Mouse (Mus musculus) limb, embryonic 11.5 days (tissue): ENCODE results near the gene Smad6. TPM values are rescaled to one million over a fixed set of nuclear protein-coding genes. Genes with fewer than 3 reads are reported as not detected.

ENCODE experiments used
- ATAC-seq: fragments of 200-750 bp; cut with Nextera tagmentation; 2 replicates; pipeline ENCODE4 v1.8.0; 2017; ENCODE audit warnings: low read depth; ENCODE audit not compliant: insufficient number of reproducible peaks, low FRiP score, low TSS enrichment
- DNase-seq: peaks from one replicate; pipeline ENCODE4 v3.0.0-alpha.2; 2015; ENCODE audit warnings: low spot score
- H3K27ac ChIP-seq: fragments of 300-500 bp; sonication (generic); replicated peaks from 2 replicates; pipeline ENCODE4 v1.5.1; 2014; ENCODE audit warnings: low read depth, mild to moderate bottlenecking, low read length
- H3K27me3 ChIP-seq: fragments of 300-500 bp; sonication (generic); 2 replicates; pipeline ENCODE4 v1.6.1; 2014; ENCODE audit warnings: mild to moderate bottlenecking, low read length, mixed read lengths; ENCODE audit not compliant: control insufficient read depth, insufficient read depth
- H3K36me3 ChIP-seq: fragments of 300-500 bp; sonication (generic); 2 replicates; pipeline ENCODE4 v1.6.1; 2014; ENCODE audit warnings: mild to moderate bottlenecking, low read length, moderate library complexity, mixed read lengths; ENCODE audit not compliant: control insufficient read depth, insufficient read depth
- H3K4me1 ChIP-seq: fragments of 300-500 bp; sonication (generic); 2 replicates; pipeline ENCODE4 v1.6.1; 2014; ENCODE audit warnings: low read length, mixed read lengths; ENCODE audit not compliant: control insufficient read depth, insufficient read depth
- H3K4me2 ChIP-seq: fragments of 300-500 bp; sonication (generic); 2 replicates; pipeline ENCODE4 v1.6.1; 2014; ENCODE audit warnings: low read depth, mild to moderate bottlenecking, moderate library complexity; ENCODE audit not compliant: severe bottlenecking
- H3K4me3 ChIP-seq: fragments of 300-500 bp; sonication (generic); 2 replicates; pipeline ENCODE4 v1.5.1; 2014; ENCODE audit warnings: low read depth, low read length
- H3K9ac ChIP-seq: fragments of 300-500 bp; sonication (generic); 2 replicates; pipeline ENCODE4 v1.6.1; 2014; ENCODE audit warnings: mild to moderate bottlenecking, low read length
- H3K9me3 ChIP-seq: fragments of 300-500 bp; sonication (generic); 2 replicates; pipeline ENCODE4 v1.6.1; 2016; ENCODE audit warnings: low read length; ENCODE audit not compliant: control insufficient read depth
- WGBS: fragments of 180-500 bp; shearing (Covaris S2); extraction: QIAGEN DNeasy Blood & Tissue Kit; methylation state at CpG from one replicate; pipeline ENCODE4 v1.1.7; 2014; 5-methylcytosine and 5-hydroxymethylcytosine counted together
- polyA plus RNA-seq: library from polyadenylated mRNA; unstranded; fragments of >200 nt; fragmentation: Nextera tagmentation; extraction: Ambion mirVana; gene quantifications from 2 replicates; pipeline ENCODE4 v1.2.1, GENCODE M21; 2014

Smad6 gene
- polyA plus RNA-seq, result 10.1 and 12.3 TPM in 2 replicates

- Histone ChIP-seq H3K4me1 (peaks cover 32% of the 10 kb centered on the region), H3K4me3 (peak within 1 kb of the TSS; percentile 88), H3K4me2 (peak within 1 kb of the TSS; percentile 94), H3K36me3 (no peaks in the 10 kb centered on the region), H3K27ac (peak within 1 kb of the TSS; percentile 98), H3K27me3 (no peaks in the 10 kb centered on the region), H3K9ac (peak within 1 kb of the TSS; percentile 99), H3K9me3 (no peaks in the 10 kb centered on the region)
- DNase-seq, result peak; percentile 97
- ATAC-seq, result peak; percentile 61
- 1% methylated on average over 54 of the region's 60 CpGs for WGBS
Measured at GRCm38 (mm10) chr9:64021853-64022561, at the start of gene Smad6. Gene Smad6, minus strand, starts transcription at chr9:64022059.

GRCm38 (mm10) chr9:64070674-64071073 lies 48.8 kb upstream of the Smad6 start:
- no peak overlapping the region for H3K27ac ChIP-seq
- H3K9ac ChIP-seq, result no peak overlapping the region
- no peak overlapping the region for H3K4me3 ChIP-seq
- peaks cover 23% of the 10 kb centered on the region for H3K4me1 ChIP-seq
- 88% methylated on average over 5 of the region's 5 CpGs for WGBS
- no peak for DNase-seq
- ATAC-seq, result no peak
- no peaks in the 10 kb centered on the region for H3K27me3 ChIP-seq
- no peak overlapping the region for H3K4me2 ChIP-seq
- no peaks in the 10 kb centered on the region for H3K36me3 ChIP-seq
- H3K9me3 ChIP-seq, result no peaks in the 10 kb centered on the region

GRCm38 (mm10) chr9:64069131-64069530 lies 47.3 kb upstream of the Smad6 start:
- 87% methylated on average over 5 of the region's 5 CpGs for WGBS
- H3K9ac ChIP-seq, result no peak overlapping the region
- no peak for DNase-seq
- H3K4me2 ChIP-seq, result no peak overlapping the region
- no peak overlapping the region for H3K27ac ChIP-seq
- H3K4me3 ChIP-seq, result no peak overlapping the region
- ATAC-seq, result no peak
- no peaks in the 10 kb centered on the region for H3K9me3 ChIP-seq
- no peaks in the 10 kb centered on the region for H3K27me3 ChIP-seq
- H3K4me1 ChIP-seq, result peaks cover 12% of the 10 kb centered on the region
- H3K36me3 ChIP-seq, result no peaks in the 10 kb centered on the region

- Histone ChIP-seq H3K9me3 (no peaks in the 10 kb centered on the region), H3K4me1 (peaks cover 12% of the 10 kb centered on the region), H3K4me3 (no peak overlapping the region), H3K36me3 (no peaks in the 10 kb centered on the region), H3K9ac (no peak overlapping the region), H3K27ac (no peak overlapping the region), H3K4me2 (no peak overlapping the region), H3K27me3 (no peaks in the 10 kb centered on the region)
- ATAC-seq (no peak), DNase-seq (no peak)
- WGBS, result 80% methylated on average over 1 of the region's 1 CpGs
Measured at GRCm38 (mm10) chr9:64068571-64068970, 46.7 kb upstream of the Smad6 start.

GRCm38 (mm10) chr9:64067787-64068186 lies 45.9 kb upstream of the Smad6 start:
- no peak overlapping the region for H3K4me3 ChIP-seq
- peaks cover 12% of the 10 kb centered on the region for H3K4me1 ChIP-seq
- no peaks in the 10 kb centered on the region for H3K9me3 ChIP-seq
- ATAC-seq, result no peak
- no peak for DNase-seq
- no peak overlapping the region for H3K9ac ChIP-seq
- WGBS, result 86% methylated on average over 5 of the region's 5 CpGs
- no peaks in the 10 kb centered on the region for H3K36me3 ChIP-seq
- H3K27ac ChIP-seq, result no peak overlapping the region
- H3K27me3 ChIP-seq, result no peaks in the 10 kb centered on the region
- H3K4me2 ChIP-seq, result no peak overlapping the region

GRCm38 (mm10) chr9:64060033-64060539 lies 38.2 kb upstream of the Smad6 start:
- 0 out of 2 replicates have a peak overlapping the region, but pooled peaks have one; percentile 14 for H3K4me3 ChIP-seq
- H3K27ac ChIP-seq, result peak overlapping the region; percentile 22; the same call in 1 of the 2 replicates
- no peaks in the 10 kb centered on the region for H3K36me3 ChIP-seq
- H3K9me3 ChIP-seq, result no peaks in the 10 kb centered on the region
- peak overlapping the region; percentile 56 for H3K4me2 ChIP-seq
- peaks cover 40% of the 10 kb centered on the region for H3K4me1 ChIP-seq
- DNase-seq (peak; percentile 68), ATAC-seq (0 out of 2 replicates have a peak, but pooled peaks have one; percentile 33)
- 2% methylated on average over 30 of the region's 30 CpGs for WGBS
- H3K27me3 ChIP-seq, result no peaks in the 10 kb centered on the region
- H3K9ac ChIP-seq, result peak overlapping the region; percentile 63

- H3K36me3 ChIP-seq, result no peaks in the 10 kb centered on the region
- peak overlapping the region; percentile 43; the same call in 1 of the 2 replicates for H3K9ac ChIP-seq
- H3K4me1 ChIP-seq, result peaks cover 42% of the 10 kb centered on the region
- ATAC-seq (peak; percentile 63; the same call in 1 of the 2 replicates), DNase-seq (peak; percentile 80)
- no peak overlapping the region for H3K4me3 ChIP-seq
- H3K9me3 ChIP-seq, result no peaks in the 10 kb centered on the region
- no peaks in the 10 kb centered on the region for H3K27me3 ChIP-seq
- 43% methylated on average over 7 of the region's 7 CpGs for WGBS
- peak overlapping the region; percentile 90 for H3K27ac ChIP-seq
- H3K4me2 ChIP-seq, result no peak overlapping the region
Measured at GRCm38 (mm10) chr9:64057903-64058650, 36.2 kb upstream of the Smad6 start.

- Histone ChIP-seq H3K4me1 (peaks cover 42% of the 10 kb centered on the region), H3K36me3 (no peaks in the 10 kb centered on the region), H3K27ac (no peak overlapping the region), H3K27me3 (no peaks in the 10 kb centered on the region), H3K4me3 (no peak overlapping the region), H3K4me2 (no peak overlapping the region), H3K9me3 (no peaks in the 10 kb centered on the region), H3K9ac (no peak overlapping the region)
- WGBS, result 63% methylated on average over 9 of the region's 9 CpGs
- DNase-seq (no peak), ATAC-seq (no peak)
Measured at GRCm38 (mm10) chr9:64055162-64055561, 33.3 kb upstream of the Smad6 start.
